Mouse (Mus musculus) MEL (cell line): ENCODE data around the gene Elavl4. TPM values are rescaled to one million over a fixed set of nuclear protein-coding genes. Genes with fewer than 3 reads are reported as not detected.

Experiments
- DNase-seq: peaks from one replicate; pipeline ENCODE4 v3.0.0; 2011; ENCODE audit warnings: low read depth, low spot score
- H3K27ac ChIP-seq: 2 replicates; pipeline ENCODE4 v1.5.1; 2012; ENCODE audit warnings: low read depth, mild to moderate bottlenecking, control low read depth, low read length, moderate library complexity; ENCODE audit not compliant: control insufficient read depth
- H3K27me3 ChIP-seq, 2 experiments: fragments of 150-350 bp in 1 of 2; sonication (generic) in 1 of 2; 2 replicates each; pipeline ENCODE4 v1.6.1; 2012; ENCODE audit warnings: low read length in 2 of 2, mild to moderate bottlenecking in 2 of 2, improper control_type of control experiment in 1 of 2, moderate library complexity in 1 of 2; ENCODE audit not compliant: insufficient read depth in 2 of 2, control insufficient read depth in 1 of 2
- H3K36me3 ChIP-seq, 2 experiments: 2 replicates each; pipeline ENCODE4 v1.6.1; 2012 to 2014; ENCODE audit warnings: low read length in 2 of 2, improper control_type of control experiment in 1 of 2, inconsistent platforms in 1 of 2, mild to moderate bottlenecking in 1 of 2; ENCODE audit not compliant: insufficient read depth in 2 of 2, control insufficient read depth in 1 of 2
- H3K4me1 ChIP-seq, 2 experiments: fragments of 150-350 bp in 1 of 2; sonication (generic) in 1 of 2; 2 replicates each; pipeline ENCODE4 v1.6.1; 2012; ENCODE audit warnings: low read length in 2 of 2, improper control_type of control experiment in 1 of 2, mild to moderate bottlenecking in 1 of 2; ENCODE audit not compliant: insufficient read depth in 2 of 2, control insufficient read depth in 1 of 2
- H3K4me3 ChIP-seq, 2 experiments: fragments of 150-350 bp in 1 of 2; sonication (generic) in 1 of 2; 2 replicates each; pipeline ENCODE4 v1.5.1; 2012; ENCODE audit warnings: low read depth in 2 of 2, low read length in 2 of 2, mild to moderate bottlenecking in 2 of 2, moderate library complexity in 2 of 2, control low read depth in 1 of 2, improper control_type of control experiment in 1 of 2; ENCODE audit not compliant: control insufficient read depth in 1 of 2, insufficient read depth in 1 of 2
- H3K79me2 ChIP-seq: 2 replicates; pipeline ENCODE4 v1.6.1; 2012; ENCODE audit warnings: mild to moderate bottlenecking, low read length, moderate library complexity; ENCODE audit not compliant: control insufficient read depth, poor library complexity, insufficient read depth
- H3K9ac ChIP-seq: 2 replicates; pipeline ENCODE4 v1.6.1; 2012; ENCODE audit warnings: low read depth, mild to moderate bottlenecking, control low read depth, low read length, moderate library complexity; ENCODE audit not compliant: control insufficient read depth, poor library complexity, severe bottlenecking
- H3K9me3 ChIP-seq: fragments of 150-350 bp; sonication (generic); replicated peaks from 2 replicates; pipeline ENCODE4 v1.6.1; 2012; ENCODE audit warnings: mild to moderate bottlenecking, low read length, improper control_type of control experiment, moderate library complexity; ENCODE audit not compliant: insufficient read depth
- BHLHE40 ChIP-seq: IDR thresholded peaks from 2 replicates; pipeline ENCODE4 v1.6.1; 2012; ENCODE audit warnings: low read depth, mild to moderate bottlenecking, inconsistent platforms, low read length, improper control_type of control experiment, borderline replicate concordance
- CHD1 ChIP-seq: IDR thresholded peaks from 2 replicates; pipeline ENCODE4 v1.6.1; 2012; ENCODE audit warnings: low read depth, mild to moderate bottlenecking, inconsistent platforms, low read length, improper control_type of control experiment
- E2F4 ChIP-seq: IDR thresholded peaks from 2 replicates; pipeline ENCODE4 v1.6.1; 2011; ENCODE audit warnings: low read depth, low read length, improper control_type of control experiment, borderline replicate concordance
- ELF1 ChIP-seq: IDR thresholded peaks from 2 replicates; pipeline ENCODE4 v1.6.1; 2014; ENCODE audit warnings: low read depth, mild to moderate bottlenecking, inconsistent platforms, low read length, improper control_type of control experiment, moderate library complexity
- EP300 ChIP-seq, 2 experiments: IDR thresholded peaks; 2 replicates each; pipeline ENCODE4 v1.6.1; 2011; ENCODE audit warnings: improper control_type of control experiment in 2 of 2, low read length in 2 of 2, low read depth in 1 of 2, mild to moderate bottlenecking in 1 of 2
- ETS1 ChIP-seq: IDR thresholded peaks from 2 replicates; pipeline ENCODE4 v1.6.1; 2012; ENCODE audit warnings: low read depth, mild to moderate bottlenecking, inconsistent platforms, low read length, improper control_type of control experiment, moderate library complexity
- GATA1 ChIP-seq: IDR thresholded peaks from 2 replicates; pipeline ENCODE4 v1.6.1; 2011; ENCODE audit warnings: low read depth, low read length, improper control_type of control experiment
- JUND ChIP-seq: IDR thresholded peaks from 2 replicates; pipeline ENCODE4 v1.6.1; 2011; ENCODE audit warnings: low read depth, mild to moderate bottlenecking, improper control_type of control experiment, low read length
- KAT2A ChIP-seq: conservative IDR thresholded peaks from 2 replicates; pipeline ENCODE4 v1.6.1; 2012; ENCODE audit warnings: low read depth, low read length, improper control_type of control experiment, inconsistent platforms
- MAX ChIP-seq: IDR thresholded peaks from 2 replicates; pipeline ENCODE4 v1.6.1; 2011; ENCODE audit warnings: low read length, improper control_type of control experiment
- MEF2A ChIP-seq: IDR thresholded peaks from 2 replicates; pipeline ENCODE4 v1.6.1; 2014; ENCODE audit warnings: low read depth, mild to moderate bottlenecking, inconsistent platforms, low read length, improper control_type of control experiment; ENCODE audit not compliant: poor library complexity, insufficient replicate concordance, severe bottlenecking; ENCODE audit errors: extremely low read depth
- MYB ChIP-seq: IDR thresholded peaks from 2 replicates; pipeline ENCODE4 v1.6.1; 2011; ENCODE audit warnings: mild to moderate bottlenecking, low read depth, low read length, improper control_type of control experiment
- NELFE ChIP-seq: IDR thresholded peaks from 2 replicates; pipeline ENCODE4 v1.6.1; 2011; ENCODE audit warnings: low read depth, low read length, improper control_type of control experiment
- NRF1 ChIP-seq: IDR thresholded peaks from 2 replicates; pipeline ENCODE4 v1.6.1; 2014; ENCODE audit warnings: low read depth, mild to moderate bottlenecking, inconsistent platforms, low read length, improper control_type of control experiment, moderate library complexity; ENCODE audit not compliant: poor library complexity, insufficient read depth, severe bottlenecking
- RCOR1 ChIP-seq: IDR thresholded peaks from 2 replicates; pipeline ENCODE4 v1.6.1; 2012; ENCODE audit warnings: low read depth, mild to moderate bottlenecking, inconsistent platforms, low read length, improper control_type of control experiment
- SIN3A ChIP-seq: IDR thresholded peaks from 2 replicates; pipeline ENCODE4 v1.6.1; 2012; ENCODE audit warnings: low read length, improper control_type of control experiment, inconsistent platforms
- TAL1 ChIP-seq: IDR thresholded peaks from 2 replicates; pipeline ENCODE4 v1.6.1; 2012; ENCODE audit warnings: mild to moderate bottlenecking, inconsistent platforms, low read length, moderate library complexity, mixed read lengths
- TCF12 ChIP-seq: IDR thresholded peaks from 2 replicates; pipeline ENCODE4 v1.6.1; 2014; ENCODE audit warnings: low read depth, mild to moderate bottlenecking, inconsistent platforms, low read length, improper control_type of control experiment, moderate library complexity
- ZKSCAN1 ChIP-seq: IDR thresholded peaks from 2 replicates; pipeline ENCODE4 v1.6.1; 2012; ENCODE audit warnings: low read depth, mild to moderate bottlenecking, inconsistent platforms, low read length, improper control_type of control experiment, moderate library complexity
- polyA plus RNA-seq, 2 experiments: library from polyadenylated mRNA; stranded (reverse) in 1 of 2; unstranded in 1 of 2; fragments of >175 nt in 1 of 2; fragments of >200 nt in 1 of 2; gene quantifications; 2 replicates each; pipeline versions ENCODE4 v1.2.1 to v1.2.4; 2012; ENCODE audit warnings: low replicate concordance in 2 of 2, low read depth in 1 of 2; ENCODE audit not compliant: insufficient read length in 2 of 2, insufficient read depth in 1 of 2, missing spikeins in 1 of 2
- total RNA-seq: library from RNA; depleted of rRNA; stranded (reverse); fragments of 300-350 nt; gene quantifications from 2 replicates; pipeline ENCODE4 v1.2.3, GENCODE M21; 2012

Gene Elavl4
- total and polyA plus RNA-seq, 3 experiments, result not detected

DNA sequence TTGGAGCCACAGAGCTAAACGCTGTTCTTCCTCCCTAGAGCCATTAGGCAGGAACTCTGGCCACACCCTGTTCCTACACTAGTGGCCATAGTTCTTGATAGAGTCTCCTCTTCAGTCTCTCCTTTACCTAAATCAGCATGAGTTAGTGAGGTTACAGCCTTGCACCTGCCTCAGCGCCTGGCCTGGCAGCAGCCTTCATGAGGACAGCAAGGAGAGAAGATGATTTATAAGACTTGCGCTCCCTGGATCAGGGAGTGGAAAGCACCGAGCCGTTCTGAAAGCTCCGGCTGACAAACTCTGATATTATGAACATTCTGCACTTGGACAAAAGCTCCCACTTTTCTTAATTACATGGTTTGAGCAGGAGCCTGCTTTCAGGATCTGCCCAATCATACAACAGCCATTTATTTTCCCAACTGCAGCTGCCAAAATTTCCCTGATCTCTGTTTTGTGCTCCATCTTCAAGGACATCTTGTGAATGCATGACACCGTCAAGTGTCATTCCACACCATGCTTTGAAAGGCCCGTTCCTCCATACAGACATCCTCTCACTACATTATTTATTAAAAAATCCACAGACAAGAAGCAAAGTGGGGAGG, 87.3 kb downstream of the Elavl4 start:
- Histone ChIP-seq H3K36me3 (no peaks in the 10 kb centered on the region), H3K4me3 (no peak overlapping the region), H3K9me3 (no peaks in the 10 kb centered on the region), H3K27me3 (no peaks in the 10 kb centered on the region), H3K27ac (no peak overlapping the region), H3K79me2 (no peaks in the 10 kb centered on the region), H3K4me1 (no peaks in the 10 kb centered on the region), H3K9ac (no peak overlapping the region)
- TF ChIP-seq ZKSCAN1 (no peak), TAL1 (no peak), GATA1 (no peak), MEF2A (no peak), ELF1 (no peak), ETS1 (no peak), JUND (no peak), EP300 (IDR thresholded peaks at IDR 0.05; ENCODE audit: low read depth in 1 of 2, low read length in 2 of 2) (no peak), KAT2A (no peak), BHLHE40 (no peak), MYB (no peak), RCOR1 (no peak), NELFE (no peak), MAX (no peak), NRF1 (no peak), CHD1 (no peak), SIN3A (no peak)
- no peak for DNase-seq

DNA sequence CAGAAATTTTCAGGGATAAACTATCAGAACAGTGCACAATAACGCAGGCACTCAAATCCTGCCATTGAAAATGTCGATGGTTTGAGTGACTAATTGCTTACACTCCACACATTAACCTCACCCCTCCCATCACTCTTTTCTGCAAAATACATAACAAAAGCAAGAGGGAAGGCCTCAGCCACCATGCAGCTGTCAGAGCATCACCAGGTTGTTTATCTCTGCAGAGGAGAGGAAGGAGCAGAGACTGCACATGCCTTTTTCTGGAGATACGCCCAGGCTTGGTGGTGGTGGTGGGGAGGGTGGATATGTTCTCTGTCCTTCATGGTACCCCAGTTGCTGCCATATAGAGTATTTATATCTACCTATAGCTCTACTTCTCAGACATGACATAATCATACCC, 94.3 kb downstream of the Elavl4 start:
- H3K27ac ChIP-seq, result no peak overlapping the region
- no peaks in the 10 kb centered on the region for H3K4me1 ChIP-seq
- H3K79me2 ChIP-seq, result no peaks in the 10 kb centered on the region
- no peaks in the 10 kb centered on the region for H3K9me3 ChIP-seq
- TF ChIP-seq E2F4 (no peak), SIN3A (no peak), TCF12 (no peak), KAT2A (no peak), MEF2A (no peak), ETS1 (no peak), ZKSCAN1 (no peak)
- TF ChIP-seq, all 39 proteins: peak for 0
- DNase-seq, result no peak
- Histone ChIP-seq H3K27me3 (no peaks in the 10 kb centered on the region), H3K9ac (no peak overlapping the region), H3K36me3 (no peaks in the 10 kb centered on the region), H3K4me3 (no peak overlapping the region)
